Mouse (Mus musculus) liver, embryonic 14.5 days (tissue): ENCODE measurements around the gene Srpk1.

ENCODE experiments used
- CTCF ChIP-seq: IDR thresholded peaks from 2 replicates; pipeline ENCODE4 v1.5.1; 2016; ENCODE audit warnings: antibody characterized with exemption, low read depth, control low read depth
- EP300 ChIP-seq: IDR thresholded peaks from 2 replicates; pipeline ENCODE4 v1.6.1; 2016; ENCODE audit warnings: antibody characterized with exemption, low read depth

DNA sequence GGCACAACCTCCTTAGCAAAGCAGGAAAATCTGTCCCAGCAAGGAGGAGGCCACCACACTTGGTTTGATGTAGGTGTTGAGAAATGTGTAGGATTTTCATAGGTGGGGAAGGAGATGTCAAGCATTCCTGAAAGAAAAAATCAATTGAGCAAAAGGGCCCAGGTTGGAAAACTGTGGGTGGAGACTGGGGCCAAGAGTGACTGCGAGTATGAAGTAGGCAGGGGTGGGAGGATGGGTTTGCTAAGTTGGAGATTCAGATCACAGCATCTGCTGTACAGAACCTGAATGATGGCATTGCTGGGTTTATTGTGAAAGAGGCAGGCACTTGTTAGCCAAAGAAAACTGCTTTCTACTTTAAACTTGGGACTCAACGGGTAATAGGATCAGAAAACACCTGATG, 2.3 kb upstream of the Srpk1 start:
- TF ChIP-seq CTCF, result no peak
- TF ChIP-seq EP300, result no peak
